8 mouse cellular contexts compared by ENCODE assay signal in genomic region chr10:127350594-127351284, GRCm38 (mm10). TPM values are rescaled to one million over a fixed set of nuclear protein-coding genes. Genes with fewer than 3 reads are reported as not detected.
DNase-seq lines count a peak whose midpoint lies in the region; ATAC-seq and TF ChIP-seq lines count a peak whose summit lies in the region.

No protein-coding gene starts in this region.

- H3K27me3 ChIP-seq in Patski, result peaks cover 7% of the 10 kb centered on the region
- no peaks in the 10 kb centered on the region for H3K27me3 ChIP-seq in heart, adult 2 months (ENCODE audit: control insufficient read depth, insufficient read depth, low read length)
- H3K27me3 ChIP-seq in liver, embryonic 12.5 days (replicated peaks), result peaks cover 26% of the 10 kb centered on the region

- TF ChIP-seq CTCF in Patski (IDR thresholded peaks at IDR 0.05), result no peak
- TF ChIP-seq CTCF in heart, adult 2 months (IDR thresholded peaks at IDR 0.05), result peak; percentile 88

- H3K27ac ChIP-seq in heart, adult 2 months, result no peak overlapping the region
- no peak overlapping the region for H3K27ac ChIP-seq in liver, embryonic 12.5 days

- intact Hi-C loops in heart, adult 2 months (cut with DNase I), result loop anchor here (5.0 kb wide), 1 partner anchor 72 kb away; no protein-coding TSS in a partner anchor

- ATAC-seq in Patski, result peak; percentile 39
- peak; percentile 43; the same call in 1 of the 2 replicates for ATAC-seq in liver, embryonic 12.5 days

- H3K9ac ChIP-seq in heart, adult 2 months (ENCODE audit: low read depth, low read length), result peak overlapping the region; percentile 37; the same call in 1 of the 2 replicates
- H3K9ac ChIP-seq in liver, embryonic 12.5 days, result peak overlapping the region; percentile 33; the same call in 1 of the 2 replicates

- H3K79me2 ChIP-seq in heart, adult 2 months (replicated peaks; ENCODE audit: control insufficient read depth, insufficient read depth, low read length), result no peaks in the 10 kb centered on the region

- POLR2A ChIA-PET in Patski (lab: Charles Lee), result no interaction called here

- H3K4me3 ChIP-seq in heart, adult 2 months, result no peak overlapping the region
- peak overlapping the region; percentile 12; the same call in 1 of the 2 replicates for H3K4me3 ChIP-seq in liver, embryonic 12.5 days

- TF ChIP-seq EP300 in heart, adult 2 months (IDR thresholded peaks at IDR 0.05; ENCODE audit: insufficient read depth, low read depth, low read length), result no peak

- H3K9me3 ChIP-seq in liver, embryonic 12.5 days (replicated peaks), result no peaks in the 10 kb centered on the region

- peak overlapping the region; percentile 52 for H3K4me2 ChIP-seq in liver, embryonic 12.5 days

- DNase-seq in 3T3-L1 (ENCODE audit: low read depth, low spot score) (peak; percentile 65), Patski (ENCODE audit: low read depth, low spot score) (no peak)
- DNase-seq in embryo, embryonic 10 days (ENCODE audit: low spot score), result peak; percentile 90
- peak; percentile 65 to 72 for DNase-seq in heart, adult 2 months
- DNase-seq in kidney, adult 9 months, result peak; percentile 83
- DNase-seq in naive thymus-derived CD4-positive, alpha-beta T cell, adult 2 months (ENCODE audit: low read depth), result peak; percentile 84
- peak; percentile 50 for DNase-seq in telencephalon, adult 2 months (ENCODE audit: low read depth, low spot score)

- H3K4me1 ChIP-seq in heart, adult 2 months (ENCODE audit: control insufficient read depth, insufficient read depth, low read length), result no peaks in the 10 kb centered on the region
- peaks cover 13% of the 10 kb centered on the region for H3K4me1 ChIP-seq in liver, embryonic 12.5 days

- 13% methylated on average over 24 of the region's 24 CpGs for WGBS in heart, adult 2 months
- WGBS in liver, embryonic 12.5 days (ENCODE audit: insufficient replicate concordance), result 10% methylated on average over 24 of the region's 24 CpGs

- no peaks in the 10 kb centered on the region for H3K36me3 ChIP-seq in heart, adult 2 months (ENCODE audit: control insufficient read depth, insufficient read depth, low read length)
- H3K36me3 ChIP-seq in liver, embryonic 12.5 days, result no peaks in the 10 kb centered on the region

- in situ Hi-C loops in Patski (cut with MboI; ENCODE audit: low pct_unique_long_range_greater_than_20kb), result no loop called here

- CTCF ChIA-PET in Patski (lab: Charles Lee), result interaction anchor here (0.6 to 1.6 kb wide), 7 partner anchors 9 to 187 kb away, joined by 3 to 5 read pairs (median 3); partner anchors contain the start of gene Gli1

- TF ChIP-seq POLR2A in heart, adult 2 months (IDR thresholded peaks at IDR 0.05; ENCODE audit: insufficient read depth, low read depth, low read length), result no peak

RNA-seq across cellular contexts. Expression of gene Inhbe, which starts 3.5 kb away (rescaled TPM):
- 0.01 TPM for polyA plus RNA-seq in Patski (2021)
- total RNA-seq in heart, adult 2 months (2021), result not detected
- not detected in 2 replicates for polyA plus RNA-seq in heart, adult 2 months (2012; rRNA removed)
- 0.10 and 0.16 TPM in 2 replicates for polyA plus RNA-seq in liver, embryonic 12.5 days (2016; fragmentation: Nextera tagmentation; extraction: Ambion mirVana)

RNA-seq across cellular contexts. Expression of gene Gli1, which starts 9.0 kb away (rescaled TPM):
- polyA plus RNA-seq in Patski (2021), result 0.23 TPM
- total RNA-seq in heart, adult 2 months (2021), result under 1 TPM; 0.91 to 0.96 TPM
- 2.4 and 3.2 TPM in 2 replicates for polyA plus RNA-seq in heart, adult 2 months (2012; rRNA removed)
- polyA plus RNA-seq in liver, embryonic 12.5 days (2016; fragmentation: Nextera tagmentation; extraction: Ambion mirVana), result 0.94 and 1.1 TPM in 2 replicates

RNA-seq across cellular contexts. Expression of gene Inhbc, which starts 19.5 kb away (rescaled TPM):
- polyA plus RNA-seq in Patski (2021), result not detected
- not detected for total RNA-seq in heart, adult 2 months (2021)
- polyA plus RNA-seq in heart, adult 2 months (2012; rRNA removed), result 0.18 TPM in 1 of 2 replicates, not detected in the other
- 1.1 and 1.5 TPM in 2 replicates for polyA plus RNA-seq in liver, embryonic 12.5 days (2016; fragmentation: Nextera tagmentation; extraction: Ambion mirVana)

RNA-seq across cellular contexts. Expression of gene Arhgap9, which starts 29.0 kb away (rescaled TPM):
- polyA plus RNA-seq in Patski (2021), result not detected
- total RNA-seq in heart, adult 2 months (2021), result 1 to 10 TPM; 2.3 to 2.4 TPM
- polyA plus RNA-seq in heart, adult 2 months (2012; rRNA removed), result 2.5 and 4.8 TPM in 2 replicates
- 15.9 and 16.9 TPM in 2 replicates for polyA plus RNA-seq in liver, embryonic 12.5 days (2016; fragmentation: Nextera tagmentation; extraction: Ambion mirVana)

RNA-seq across cellular contexts. Expression of gene R3hdm2, which starts 29.4 kb away (rescaled TPM):
- 98.4 TPM for polyA plus RNA-seq in Patski (2021)
- total RNA-seq in heart, adult 2 months (2021), result 100 to 1,000 TPM; 151 to 171 TPM
- polyA plus RNA-seq in heart, adult 2 months (2012; rRNA removed), result 120 and 154 TPM in 2 replicates
- 16.7 and 19.0 TPM in 2 replicates for polyA plus RNA-seq in liver, embryonic 12.5 days (2016; fragmentation: Nextera tagmentation; extraction: Ambion mirVana)
